ENCODE assay signal across 14 mouse cellular contexts in genomic region chr7:116292377-116292776, GRCm38 (mm10). TPM values are rescaled to one million over a fixed set of nuclear protein-coding genes. Genes with fewer than 3 reads are reported as not detected.
A peak's percentile ranks its signal among the peaks of the same experiment; 100 is the strongest.
DNase-seq lines count a peak whose midpoint lies in the region; ATAC-seq and TF ChIP-seq lines count a peak whose summit lies in the region.
"Had no signal": no experiment of that assay in that cellular context is flagged by ENCODE, and none has a peak within 500 bp of the region (broad histone marks: within the 10 kb centered on the region; RNA-seq: fewer than 3 reads in every experiment).

No protein-coding gene starts in this region.

- 21% methylated on average over 5 of the region's 5 CpGs for WGBS in liver, adult 2 months
- 30% methylated on average over 5 of the region's 5 CpGs for WGBS in small intestine, adult 2 months
- WGBS in forebrain, embryonic 14.5 days = 66% methylated on average over 5 of the region's 5 CpGs

- peaks cover 18% of the 10 kb centered on the region for H3K4me1 ChIP-seq in liver, adult 2 months (ENCODE audit: control insufficient read depth, insufficient read depth, low read length)
- H3K4me1 ChIP-seq in small intestine, adult 2 months (ENCODE audit: control insufficient read depth, insufficient read depth, insufficient read length, low read length) = peaks cover 34% of the 10 kb centered on the region
- no peaks in the 10 kb centered on the region for H3K4me1 ChIP-seq in forebrain, embryonic 14.5 days (ENCODE audit: control insufficient read depth, insufficient read depth, low read length)

- no peaks in the 10 kb centered on the region for H3K36me3 ChIP-seq in liver, adult 2 months (ENCODE audit: control insufficient read depth, insufficient read depth, low read length)
- peaks cover 5% of the 10 kb centered on the region; the same call in 1 of the 2 replicates for H3K36me3 ChIP-seq in small intestine, adult 2 months (ENCODE audit: control insufficient read depth, insufficient read depth, low read length)
- no peaks in the 10 kb centered on the region for H3K36me3 ChIP-seq in forebrain, embryonic 14.5 days (ENCODE audit: control insufficient read depth, insufficient read depth, low read length)

- no peak overlapping the region for H3K27ac ChIP-seq in liver, adult 2 months (replicated peaks; ENCODE audit: insufficient read depth, low read depth, low read length)
- peak overlapping the region; percentile 35 for H3K27ac ChIP-seq in small intestine, adult 2 months (ENCODE audit: insufficient read depth, low read depth, low read length)
- no peak overlapping the region for H3K27ac ChIP-seq in forebrain, embryonic 14.5 days (ENCODE audit: low read depth, low read length)

- TF ChIP-seq POLR2A in liver, adult 2 months (IDR thresholded peaks at IDR 0.05; ENCODE audit: extremely low read depth, insufficient read depth, low read length) = no peak
- TF ChIP-seq POLR2A in small intestine, adult 2 months (IDR thresholded peaks at IDR 0.05; ENCODE audit: low read depth, low read length) = no peak

- peak; percentile 85 for DNase-seq in liver, adult 2 months (ENCODE audit: extremely low read depth, low read depth, low spot score)
- no peak for DNase-seq in liver
- peak; percentile 57 to 82 for DNase-seq in kidney, adult 8-10 months
- peak; percentile 48 to 68 for DNase-seq in kidney, postnatal 25 days
- DNase-seq in gastrocnemius, postnatal 36 days = no peak
- no peak for DNase-seq in forebrain, embryonic 14.5 days (ENCODE audit: low spot score)
- DNase-seq: cerebellum, adult 11 months; heart, adult 11 months; heart, postnatal 14 days; thymus, postnatal 25 days had no signal

- H3K9ac ChIP-seq in liver, adult 2 months (ENCODE audit: low read depth, low read length) = no peak overlapping the region
- no peak overlapping the region for H3K9ac ChIP-seq in forebrain, embryonic 14.5 days (ENCODE audit: low read length)

- intact Hi-C loops in gastrocnemius, postnatal 36 days (cut with DNase I) = no loop called here

- H3K27me3 ChIP-seq in liver, adult 2 months (ENCODE audit: control insufficient read depth, insufficient read depth, low read length) = no peaks in the 10 kb centered on the region
- no peaks in the 10 kb centered on the region for H3K27me3 ChIP-seq in small intestine, adult 2 months (ENCODE audit: control insufficient read depth, insufficient read depth, low read length)
- H3K27me3 ChIP-seq in forebrain, embryonic 14.5 days (replicated peaks; ENCODE audit: control insufficient read depth, insufficient read depth, low read length) = no peaks in the 10 kb centered on the region
- H3K27me3 ChIP-seq: CH12.LX had no signal

- no peak for ATAC-seq in CD4-positive, CD25-positive, alpha-beta regulatory T cell, adult 4 months
- ATAC-seq in forebrain, embryonic 14.5 days = no peak

- TF ChIP-seq CTCF in liver, adult 2 months (IDR thresholded peaks at IDR 0.05; ENCODE audit: low read depth, low read length) = no peak
- TF ChIP-seq CTCF in small intestine, adult 2 months (IDR thresholded peaks at IDR 0.05; ENCODE audit: extremely low read depth, insufficient read length, insufficient replicate concordance, low read depth, low read length) = no peak

- no peaks in the 10 kb centered on the region for H3K9me3 ChIP-seq in forebrain, embryonic 14.5 days (replicated peaks; ENCODE audit: control insufficient read depth, low read length)

- H3K4me2 ChIP-seq in forebrain, embryonic 14.5 days (ENCODE audit: low read length) = no peak overlapping the region

- H3K79me2 ChIP-seq in liver, adult 2 months (ENCODE audit: control insufficient read depth, insufficient read depth, low read length) = peaks cover 7% of the 10 kb centered on the region; the same call in 1 of the 2 replicates

- H3K4me3 ChIP-seq in liver, adult 2 months (ENCODE audit: insufficient read depth, low read depth, low read length) = no peak overlapping the region
- H3K4me3 ChIP-seq in small intestine, adult 2 months (ENCODE audit: low read depth, low read length) = no peak overlapping the region
- H3K4me3 ChIP-seq in forebrain, embryonic 14.5 days (ENCODE audit: low read depth, low read length) = no peak overlapping the region
- H3K4me3 ChIP-seq: erythroblast, embryonic 14.5 days had no signal

RNA-seq across cellular contexts. Expression of gene Plekha7, which starts 15.8 kb away (rescaled TPM):
- total RNA-seq in liver, adult 2 months (2014; rRNA removed) = 2.2 and 2.3 TPM in 2 replicates
- 2.7 and 2.9 TPM in 2 replicates for polyA plus RNA-seq in liver, adult 2 months (2012; rRNA removed)
- 18.8 and 38.2 TPM in 2 replicates for polyA plus RNA-seq in small intestine, adult 2 months (2012; rRNA removed)
- polyA plus RNA-seq in CD4-positive, CD25-positive, alpha-beta regulatory T cell, adult 4 months (2017; shearing (Covaris generic)) = 10 to 100 TPM in 1 of 2 experiments, 1 to 10 TPM in 1; 4.9 to 17.0 TPM
- 1 to 10 TPM in 1 of 2 experiments, under 1 TPM in 1; 0.69 to 1.6 TPM for total RNA-seq in gastrocnemius, postnatal 36 days (2021)
- polyA plus RNA-seq in forebrain, embryonic 14.5 days (2014; fragmentation: Nextera tagmentation; extraction: Ambion mirVana) = 3.1 and 4.7 TPM in 2 replicates

RNA-seq across cellular contexts. Expression of gene Rps13, which starts 41.6 kb away (rescaled TPM):
- total RNA-seq in liver, adult 2 months (2014; rRNA removed) = 125 and 171 TPM in 2 replicates
- 107 and 198 TPM in 2 replicates for polyA plus RNA-seq in liver, adult 2 months (2012; rRNA removed)
- polyA plus RNA-seq in small intestine, adult 2 months (2012; rRNA removed) = 15.1 and 40.2 TPM in 2 replicates
- 1,000 to 10,000 TPM; 1,071 to 1,073 TPM for polyA plus RNA-seq in CD4-positive, CD25-positive, alpha-beta regulatory T cell, adult 4 months (2017; shearing (Covaris generic))
- total RNA-seq in gastrocnemius, postnatal 36 days (2021) = 100 to 1,000 TPM; 207 to 275 TPM
- polyA plus RNA-seq in forebrain, embryonic 14.5 days (2014; fragmentation: Nextera tagmentation; extraction: Ambion mirVana) = 533 and 675 TPM in 2 replicates

Comparison
In these comparisons a context has a peak if more than half of its experiments do, and no peak if none do; other contexts are left out.
1. DNase-seq: peak in liver, adult 2 months (single experiment), kidney, adult 8-10 months (2 of 2) and kidney, postnatal 25 days (2 of 2); none in liver (single experiment), gastrocnemius, postnatal 36 days (0 of 2) and forebrain, embryonic 14.5 days (single experiment).